Mouse (Mus musculus) heart, postnatal 0 days (tissue): ENCODE measurements at regions not wholly inside any gene's neighbourhood (a gene's known extent, or its start where the extent isn't known, plus 50 kb on each side); places are given as distances from the start of the nearest gene placed in this dataset.

Source experiments
- CTCF ChIP-seq: IDR thresholded peaks from 2 replicates; pipeline ENCODE4 v1.5.1; 2016; ENCODE audit warnings: antibody characterized with exemption, control low read depth, low read depth
- EP300 ChIP-seq: IDR thresholded peaks from 2 replicates; pipeline ENCODE4 v1.6.1; 2016; ENCODE audit warnings: antibody characterized with exemption, low read depth

DNA sequence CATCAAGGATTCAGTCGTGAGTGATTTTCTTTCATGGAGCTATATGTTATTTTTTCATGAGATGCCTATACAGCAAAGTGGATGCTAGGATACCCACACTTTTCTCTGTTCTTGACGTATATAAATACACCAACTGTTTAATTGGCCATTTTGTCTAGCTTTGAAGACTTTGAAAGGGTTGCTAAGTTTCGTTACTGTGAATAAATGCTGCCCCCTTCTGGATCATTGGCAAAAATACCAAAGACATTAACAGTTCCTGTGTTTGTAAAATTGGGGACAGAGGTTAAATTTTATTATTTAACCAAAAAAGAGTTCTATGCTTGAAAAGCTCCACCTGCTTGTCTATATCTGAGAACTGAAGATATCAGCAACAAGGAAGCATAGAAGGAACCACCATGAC is 3624.1 kb downstream of the 9330182O14Rik start:
- TF ChIP-seq CTCF (peak; percentile 56), EP300 (no peak)
